Comparison of ENCODE assay signal across 13 mouse cellular contexts in the genomic region with DNA sequence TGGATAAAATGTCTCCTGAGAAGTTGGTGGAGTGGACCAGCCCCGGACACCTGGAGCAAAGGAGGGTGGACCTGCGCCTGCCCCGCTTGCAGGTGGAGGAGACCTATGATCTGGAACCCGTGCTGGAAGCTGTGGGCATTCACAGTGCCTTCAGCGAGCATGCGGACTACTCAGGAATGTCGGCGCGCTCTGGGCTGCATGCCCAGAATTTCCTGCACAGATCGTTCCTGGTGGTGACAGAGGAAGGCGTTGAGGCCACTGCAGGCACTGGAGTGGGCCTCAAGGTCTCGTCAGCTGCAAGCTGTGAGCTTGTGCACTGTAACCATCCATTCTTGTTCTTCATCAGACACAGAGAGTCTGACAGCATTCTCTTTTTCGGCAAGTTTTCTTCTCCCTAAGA. TPM values are rescaled to one million over a fixed set of nuclear protein-coding genes. Genes with fewer than 3 reads are reported as not detected.
DNase-seq lines count a peak whose midpoint lies in the region; ATAC-seq lines count a peak whose summit lies in the region.
"Had no signal": no experiment of that assay in that cellular context is flagged by ENCODE, and none has a peak within 500 bp of the region (broad histone marks: within the 10 kb centered on the region; RNA-seq: fewer than 3 reads in every experiment).

No protein-coding gene starts in this region.

- no peaks in the 10 kb centered on the region for H3K27me3 ChIP-seq in liver, embryonic 12.5 days (replicated peaks)
- H3K27me3 ChIP-seq in heart, embryonic 16.5 days (ENCODE audit: control insufficient read depth, insufficient read depth, low read length), result no peaks in the 10 kb centered on the region

- no peaks in the 10 kb centered on the region; the same call in 1 of the 2 replicates for H3K9me3 ChIP-seq in liver, embryonic 12.5 days (replicated peaks)
- no peaks in the 10 kb centered on the region for H3K9me3 ChIP-seq in heart, embryonic 16.5 days (replicated peaks; ENCODE audit: control insufficient read depth, low read length)

- DNase-seq in cerebellum, postnatal 14 days, result peak; percentile 42 to 56
- no peak for DNase-seq in cerebellum, adult 11-12 months
- peak; percentile 4 for DNase-seq in liver
- peak; percentile 23 for DNase-seq in adrenal gland, adult 8-10 months
- DNase-seq in yolk sac, embryonic 10.5 days (ENCODE audit: low spot score), result no peak
- DNase-seq: B cell, adult 2 months; gastrocnemius, postnatal 14 days; spleen, adult 18-20 months had no signal

- H3K4me3 ChIP-seq in liver, embryonic 12.5 days, result no peak overlapping the region
- H3K4me3 ChIP-seq in heart, embryonic 16.5 days (ENCODE audit: low read length), result no peak overlapping the region

- no peak overlapping the region for H3K27ac ChIP-seq in liver, embryonic 12.5 days
- peak overlapping the region; percentile 81 for H3K27ac ChIP-seq in heart, embryonic 16.5 days (ENCODE audit: low read length)

- no peak overlapping the region for H3K9ac ChIP-seq in liver, embryonic 12.5 days
- H3K9ac ChIP-seq in heart, embryonic 16.5 days (ENCODE audit: low read length), result no peak overlapping the region

- H3K36me3 ChIP-seq in liver, embryonic 12.5 days, result no peaks in the 10 kb centered on the region
- no peaks in the 10 kb centered on the region for H3K36me3 ChIP-seq in heart, embryonic 16.5 days (ENCODE audit: control insufficient read depth, insufficient read depth)

- WGBS in liver, embryonic 12.5 days (ENCODE audit: insufficient replicate concordance), result 58% methylated on average over 13 of the region's 13 CpGs
- 24% methylated on average over 13 of the region's 13 CpGs for WGBS in heart, embryonic 16.5 days

- ATAC-seq in liver, embryonic 12.5 days, result no peak
- ATAC-seq in heart, embryonic 16.5 days (replicated peaks; ENCODE audit: extremely low read depth, insufficient read depth, low FRiP score), result peak; percentile 99
- no peak for ATAC-seq in erythroid progenitor cell, adult 5-6 weeks (replicated peaks; ENCODE audit: low FRiP score, poor library complexity, severe bottlenecking)

- no peak overlapping the region for H3K4me2 ChIP-seq in liver, embryonic 12.5 days
- H3K4me2 ChIP-seq in heart, embryonic 16.5 days (ENCODE audit: low read depth, low read length), result peak overlapping the region; percentile 45

- no peaks in the 10 kb centered on the region for H3K4me1 ChIP-seq in liver, embryonic 12.5 days
- peaks cover 7% of the 10 kb centered on the region for H3K4me1 ChIP-seq in heart, embryonic 16.5 days (ENCODE audit: control insufficient read depth, insufficient read depth, low read length)

RNA-seq across cellular contexts. Expression of a gene that starts 19.6 kb away (rescaled TPM):
- polyA plus RNA-seq in liver, embryonic 12.5 days (2016; fragmentation: Nextera tagmentation; extraction: Ambion mirVana), result not detected in 2 replicates
- under 1 TPM in 3 of 4 experiments, not detected in 1; 0.15 to 0.46 (median 0.31) TPM for total RNA-seq in adrenal gland, adult 8-10 months (2022)
- not detected in 2 replicates for polyA plus RNA-seq in heart, embryonic 16.5 days (2015; fragmentation: Nextera tagmentation; extraction: Ambion mirVana)
- not detected in 2 replicates for total RNA-seq in erythroid progenitor cell, adult 5-6 weeks (2015; ENCODE audit: low replicate concordance)
- not detected in 2 replicates for total RNA-seq in erythroid progenitor cell, adult 5-6 weeks (2017; ENCODE audit: low replicate concordance)
- total RNA-seq: common myeloid progenitor, adult 5-6 weeks; gastrocnemius, postnatal 14 days; liver, adult 2 months had no signal
- polyA plus RNA-seq: liver, adult 2 months had no signal

RNA-seq across cellular contexts. Expression of a gene that starts 51.7 kb away (rescaled TPM):
- not detected in 2 replicates for polyA plus RNA-seq in liver, embryonic 12.5 days (2016; fragmentation: Nextera tagmentation; extraction: Ambion mirVana)
- total RNA-seq in adrenal gland, adult 8-10 months (2022), result not detected
- polyA plus RNA-seq in heart, embryonic 16.5 days (2015; fragmentation: Nextera tagmentation; extraction: Ambion mirVana), result 0.17 and 0.28 TPM in 2 replicates
- not detected in 2 replicates for total RNA-seq in erythroid progenitor cell, adult 5-6 weeks (2015; ENCODE audit: low replicate concordance)
- not detected in 2 replicates for total RNA-seq in erythroid progenitor cell, adult 5-6 weeks (2017; ENCODE audit: low replicate concordance)
- total RNA-seq: common myeloid progenitor, adult 5-6 weeks; gastrocnemius, postnatal 14 days; liver, adult 2 months had no signal
- polyA plus RNA-seq: liver, adult 2 months had no signal

Comparison
In these comparisons a context has a peak if more than half of its experiments do, and no peak if none do; other contexts are left out.
1. DNase-seq: peak in cerebellum, postnatal 14 days (2 of 2), liver (single experiment) and adrenal gland, adult 8-10 months (single experiment); none in cerebellum, adult 11-12 months (single experiment) and yolk sac, embryonic 10.5 days (single experiment).